Mouse (Mus musculus) heart, postnatal 0 days (tissue): Measurements from ENCODE around the gene R3hcc1l.

Experiments used
- CTCF ChIP-seq: IDR thresholded peaks from 2 replicates; pipeline ENCODE4 v1.5.1; 2016; ENCODE audit warnings: antibody characterized with exemption, control low read depth, low read depth
- EP300 ChIP-seq: IDR thresholded peaks from 2 replicates; pipeline ENCODE4 v1.6.1; 2016; ENCODE audit warnings: antibody characterized with exemption, low read depth

- TF ChIP-seq CTCF (no peak), EP300 (no peak)
Observed at GRCm38 (mm10) chr19:42613647-42614225, 95.2 kb downstream of the R3hcc1l start.
